Mouse (Mus musculus) heart, adult 2 months (tissue): ENCODE results near the gene Alox12b.

Source experiments
- CTCF ChIP-seq: fragments of 200-600 bp; IDR thresholded peaks from 2 replicates; pipeline ENCODE4 v1.8.1; 2022; ENCODE audit warnings: antibody characterized with exemption, mild to moderate bottlenecking, moderate library complexity
- EP300 ChIP-seq: fragments of 200-500 bp; IDR thresholded peaks from 2 replicates; pipeline ENCODE4 v1.6.1; 2011; ENCODE audit warnings: low read depth, low read length, control low read depth; ENCODE audit not compliant: insufficient read depth
- POLR2A ChIP-seq: fragments of 200-500 bp; IDR thresholded peaks from 2 replicates; pipeline ENCODE4 v1.6.1; 2011; ENCODE audit warnings: mild to moderate bottlenecking, low read depth, low read length, control low read depth; ENCODE audit not compliant: insufficient read depth

GRCm38 (mm10) chr11:69155351-69155750, 1.4 kb upstream of the Alox12b start:
- TF ChIP-seq CTCF = no peak
- TF ChIP-seq POLR2A = no peak
- TF ChIP-seq EP300 = no peak
